8 mouse cellular contexts compared by ENCODE assay signal in genomic region chr10:80172527-80173292, GRCm38 (mm10). TPM values are rescaled to one million over a fixed set of nuclear protein-coding genes. Genes with fewer than 3 reads are reported as not detected.
DNase-seq lines count a peak whose midpoint lies in the region; ATAC-seq lines count a peak whose summit lies in the region.

1600002K03Rik (plus strand) TSS chr10:80172944.

- intact Hi-C loops in gastrocnemius, postnatal 36 days (cut with DNase I) = no loop called here
- intact Hi-C loops in left cerebral cortex, postnatal 14 days (cut with DNase I) = no loop called here

- ATAC-seq in intestine, embryonic 15.5 days = peak; percentile 83
- peak; percentile 75 for ATAC-seq in megakaryocyte-erythroid progenitor cell, adult 5-6 weeks (replicated peaks; ENCODE audit: low FRiP score, low TSS enrichment, poor library complexity, severe bottlenecking)

- peak within 1 kb of the TSS; percentile 62 for H3K9ac ChIP-seq in intestine, embryonic 15.5 days

- peak; percentile 94 to 98 for DNase-seq in adrenal gland, adult (ENCODE audit: inconsistent age in 2 of 2, low spot score in 1 of 2)
- DNase-seq in embryo, embryonic 11 days = peak; percentile 94
- peak; percentile 81 to 92 for DNase-seq in gastrocnemius, postnatal 36 days
- peak; percentile 88 to 94 for DNase-seq in left cerebral cortex, postnatal 14 days (ENCODE audit: low spot score in 2 of 2)
- peak; percentile 88 to 89 for DNase-seq in right cerebral cortex, postnatal 36 days (ENCODE audit: low spot score in 2 of 2)
- DNase-seq in urinary bladder, postnatal 4 days (ENCODE audit: low spot score in 2 of 2) = peak; percentile 84 to 85

- WGBS in intestine, embryonic 15.5 days = 5% methylated on average over 35 of the region's 35 CpGs

- H3K27me3 ChIP-seq in intestine, embryonic 15.5 days (replicated peaks) = no peaks in the 10 kb centered on the region

- peak within 1 kb of the TSS; percentile 78 for H3K4me2 ChIP-seq in intestine, embryonic 15.5 days (replicated peaks)

- peak within 1 kb of the TSS; percentile 94 for H3K27ac ChIP-seq in intestine, embryonic 15.5 days

- no peaks in the 10 kb centered on the region for H3K9me3 ChIP-seq in intestine, embryonic 15.5 days

- peaks cover 22% of the 10 kb centered on the region for H3K36me3 ChIP-seq in intestine, embryonic 15.5 days

- peaks cover 39% of the 10 kb centered on the region for H3K4me1 ChIP-seq in intestine, embryonic 15.5 days (replicated peaks)

- peak within 1 kb of the TSS; percentile 59 for H3K4me3 ChIP-seq in intestine, embryonic 15.5 days (replicated peaks)

RNA-seq across cellular contexts. Expression of gene 1600002K03Rik, which starts in this region (rescaled TPM):
- total RNA-seq in gastrocnemius, postnatal 36 days (2021) = 1 to 10 TPM; 4.7 to 5.1 TPM
- 22.9 and 25.1 TPM in 2 replicates for polyA plus RNA-seq in intestine, embryonic 15.5 days (2015; fragmentation: Nextera tagmentation; extraction: Ambion mirVana)
- 1 to 10 TPM; 5.7 to 6.2 TPM for total RNA-seq in left cerebral cortex, postnatal 14 days (2021)
- 14.2 and 22.9 TPM in 2 replicates for total RNA-seq in megakaryocyte-erythroid progenitor cell, adult 5-6 weeks (2014; fragmentation: Nextera tagmentation)
- 25.4 and 27.8 TPM in 2 replicates for total RNA-seq in megakaryocyte-erythroid progenitor cell, adult 5-6 weeks (2017)

Comparison
In these comparisons a context has a peak if more than half of its experiments do, and no peak if none do; other contexts are left out.
1. Peak in every context shown above with its lines: DNase-seq, ATAC-seq, H3K4me3 ChIP-seq and H3K27ac ChIP-seq.